Mouse (Mus musculus): ENCODE measurements around the gene Eif3b. TPM values are rescaled to one million over a fixed set of nuclear protein-coding genes. Genes with fewer than 3 reads are reported as not detected.

Eif3b gene
- polyA plus RNA-seq, 1 experiment = 74.3 TPM

- Histone ChIP-seq H3K27me3 (ENCODE audit: control insufficient read depth, insufficient read depth, low read length) (no peaks in the 10 kb centered on the region), H3K27ac (ENCODE audit: insufficient read depth, low read length) (peak overlapping the region; percentile 71), H3K4me3 (ENCODE audit: extremely low read depth, insufficient read depth, insufficient read length) (no peak overlapping the region), H3K4me1 (ENCODE audit: control insufficient read depth, insufficient read depth, insufficient read length) (peaks cover 11% of the 10 kb centered on the region), H3K36me3 (ENCODE audit: control insufficient read depth, insufficient read depth, low read length) (peaks cover 1% of the 10 kb centered on the region; the same call in 1 of the 2 replicates)
- TF ChIP-seq POLR2A (IDR thresholded peaks at IDR 0.05; ENCODE audit: low read depth, low read length) (no peak), CTCF (IDR thresholded peaks at IDR 0.05; ENCODE audit: extremely low read depth, insufficient read depth, insufficient read length, insufficient replicate concordance) (no peak)
- no peak for DNase-seq (ENCODE audit: low read depth in 1 of 2, low spot score in 2 of 2)
- WGBS = 90% methylated on average over 1 of the region's 1 CpGs
Observed at GRCm38 (mm10) chr5:140384462-140384861, 34.7 kb upstream of the Eif3b start.

GRCm38 (mm10) chr5:140387236-140387635, 31.9 kb upstream of the Eif3b start:
- Histone ChIP-seq H3K4me1 (ENCODE audit: control insufficient read depth, insufficient read depth, insufficient read length) (peaks cover 6% of the 10 kb centered on the region), H3K36me3 (ENCODE audit: control insufficient read depth, insufficient read depth, low read length) (peaks cover 1% of the 10 kb centered on the region; the same call in 1 of the 2 replicates), H3K27me3 (ENCODE audit: control insufficient read depth, insufficient read depth, low read length) (no peaks in the 10 kb centered on the region), H3K27ac (ENCODE audit: insufficient read depth, low read length) (peak overlapping the region; percentile 56), H3K4me3 (ENCODE audit: extremely low read depth, insufficient read depth, insufficient read length) (peak overlapping the region; percentile 64)
- 45% methylated on average over 7 of the region's 7 CpGs for WGBS
- DNase-seq (ENCODE audit: low read depth in 1 of 2, low spot score in 2 of 2) = no peak
- TF ChIP-seq CTCF (IDR thresholded peaks at IDR 0.05; ENCODE audit: extremely low read depth, insufficient read depth, insufficient read length, insufficient replicate concordance) (no peak), POLR2A (IDR thresholded peaks at IDR 0.05; ENCODE audit: low read depth, low read length) (no peak)

GRCm38 (mm10) chr5:140387816-140388510, 31.2 kb upstream of the Eif3b start:
- Histone ChIP-seq H3K36me3 (ENCODE audit: control insufficient read depth, insufficient read depth, low read length) (peaks cover 1% of the 10 kb centered on the region; the same call in 1 of the 2 replicates), H3K4me1 (ENCODE audit: control insufficient read depth, insufficient read depth, insufficient read length) (peaks cover 6% of the 10 kb centered on the region), H3K27ac (ENCODE audit: insufficient read depth, low read length) (peak overlapping the region; percentile 56), H3K27me3 (ENCODE audit: control insufficient read depth, insufficient read depth, low read length) (no peaks in the 10 kb centered on the region), H3K4me3 (ENCODE audit: extremely low read depth, insufficient read depth, insufficient read length) (peak overlapping the region; percentile 64)
- 69% methylated on average over 12 of the region's 12 CpGs for WGBS
- TF ChIP-seq CTCF (IDR thresholded peaks at IDR 0.05; ENCODE audit: extremely low read depth, insufficient read depth, insufficient read length, insufficient replicate concordance) = no peak
- no peak for TF ChIP-seq POLR2A (IDR thresholded peaks at IDR 0.05; ENCODE audit: low read depth, low read length)
- no peak for DNase-seq (ENCODE audit: low read depth in 1 of 2, low spot score in 2 of 2)

- H3K27ac ChIP-seq (ENCODE audit: insufficient read depth, low read length) = peak within 1 kb of the TSS; percentile 56
- no peaks in the 10 kb centered on the region for H3K27me3 ChIP-seq (ENCODE audit: control insufficient read depth, insufficient read depth, low read length)
- WGBS = 2% methylated on average over 63 of the region's 63 CpGs
- DNase-seq (ENCODE audit: low read depth in 1 of 2, low spot score in 2 of 2) = peak; percentile 81 to 99
- peaks cover 1% of the 10 kb centered on the region; the same call in 1 of the 2 replicates for H3K36me3 ChIP-seq (ENCODE audit: control insufficient read depth, insufficient read depth, low read length)
- peak within 1 kb of the TSS; percentile 64 for H3K4me3 ChIP-seq (ENCODE audit: extremely low read depth, insufficient read depth, insufficient read length)
- H3K4me1 ChIP-seq (ENCODE audit: control insufficient read depth, insufficient read depth, insufficient read length) = peaks cover 3% of the 10 kb centered on the region
- no peak for TF ChIP-seq CTCF (IDR thresholded peaks at IDR 0.05; ENCODE audit: extremely low read depth, insufficient read depth, insufficient read length, insufficient replicate concordance)
- TF ChIP-seq POLR2A (IDR thresholded peaks at IDR 0.05; ENCODE audit: low read depth, low read length) = peak; percentile 74
Observed at GRCm38 (mm10) chr5:140388588-140389576, 30.2 kb upstream of the Eif3b start, which contains the start of gene Snx8. Gene Snx8, minus strand, starts transcription at chr5:140389262.

- peaks cover 1% of the 10 kb centered on the region; the same call in 1 of the 2 replicates for H3K36me3 ChIP-seq (ENCODE audit: control insufficient read depth, insufficient read depth, low read length)
- no peaks in the 10 kb centered on the region for H3K27me3 ChIP-seq (ENCODE audit: control insufficient read depth, insufficient read depth, low read length)
- TF ChIP-seq POLR2A (IDR thresholded peaks at IDR 0.05; ENCODE audit: low read depth, low read length) (no peak), CTCF (IDR thresholded peaks at IDR 0.05; ENCODE audit: extremely low read depth, insufficient read depth, insufficient read length, insufficient replicate concordance) (no peak)
- no peak overlapping the region for H3K27ac ChIP-seq (ENCODE audit: insufficient read depth, low read length)
- no peak overlapping the region for H3K4me3 ChIP-seq (ENCODE audit: extremely low read depth, insufficient read depth, insufficient read length)
- WGBS = 54% methylated on average over 3 of the region's 3 CpGs
- no peaks in the 10 kb centered on the region; the same call in 1 of the 2 replicates for H3K4me1 ChIP-seq (ENCODE audit: control insufficient read depth, insufficient read depth, insufficient read length)
- DNase-seq (ENCODE audit: low read depth in 1 of 2, low spot score in 2 of 2) = no peak
Observed at GRCm38 (mm10) chr5:140389647-140390046, 29.5 kb upstream of the Eif3b start.

- no peak for TF ChIP-seq CTCF (IDR thresholded peaks at IDR 0.05; ENCODE audit: extremely low read depth, insufficient read depth, insufficient read length, insufficient replicate concordance)
- TF ChIP-seq POLR2A (IDR thresholded peaks at IDR 0.05; ENCODE audit: low read depth, low read length) = no peak
- H3K27ac ChIP-seq (ENCODE audit: insufficient read depth, low read length) = no peak overlapping the region
- no peak for DNase-seq (ENCODE audit: low read depth in 1 of 2, low spot score in 2 of 2)
- H3K4me1 ChIP-seq (ENCODE audit: control insufficient read depth, insufficient read depth, insufficient read length) = no peaks in the 10 kb centered on the region; the same call in 1 of the 2 replicates
- no peak overlapping the region for H3K4me3 ChIP-seq (ENCODE audit: extremely low read depth, insufficient read depth, insufficient read length)
- H3K27me3 ChIP-seq (ENCODE audit: control insufficient read depth, insufficient read depth, low read length) = no peaks in the 10 kb centered on the region
- 91% methylated on average over 1 of the region's 1 CpGs for WGBS
- H3K36me3 ChIP-seq (ENCODE audit: control insufficient read depth, insufficient read depth, low read length) = no peaks in the 10 kb centered on the region
Observed at GRCm38 (mm10) chr5:140391435-140391834, 27.7 kb upstream of the Eif3b start.

All from spleen, adult 2 months (tissue).